Mouse (Mus musculus) lung, embryonic 16.5 days (tissue): Measurements from ENCODE around the gene Samd4b. TPM values are rescaled to one million over a fixed set of nuclear protein-coding genes. Genes with fewer than 3 reads are reported as not detected.

ENCODE experiments used
- ATAC-seq: fragments of 200-750 bp; cut with Nextera tagmentation; 2 replicates; pipeline ENCODE4 v1.8.0; 2017; ENCODE audit warnings: low read depth, mild to moderate bottlenecking, moderate library complexity
- H3K27ac ChIP-seq: fragments of 300-500 bp; sonication (generic); 2 replicates; pipeline ENCODE4 v1.5.1; 2014; ENCODE audit warnings: mild to moderate bottlenecking, control low read depth, low read length
- H3K27me3 ChIP-seq: fragments of 300-500 bp; sonication (generic); 2 replicates; pipeline ENCODE4 v1.6.1; 2014; ENCODE audit warnings: low read depth, low read length, mixed read lengths; ENCODE audit not compliant: control insufficient read depth, insufficient read depth
- H3K36me3 ChIP-seq: fragments of 300-500 bp; sonication (generic); 2 replicates; pipeline ENCODE4 v1.6.1; 2014; ENCODE audit warnings: low read length; ENCODE audit not compliant: control insufficient read depth, insufficient read depth
- H3K4me1 ChIP-seq: fragments of 300-500 bp; sonication (generic); replicated peaks from 2 replicates; pipeline ENCODE4 v1.6.1; 2014; ENCODE audit warnings: low read length, mixed read lengths; ENCODE audit not compliant: control insufficient read depth, insufficient read depth
- H3K4me2 ChIP-seq: fragments of 300-500 bp; sonication (generic); 2 replicates; pipeline ENCODE4 v1.6.1; 2014; ENCODE audit warnings: low read depth, low read length, control low read depth
- H3K4me3 ChIP-seq: fragments of 300-500 bp; sonication (generic); 2 replicates; pipeline ENCODE4 v1.5.1; 2014; ENCODE audit warnings: mild to moderate bottlenecking, low read length, control low read depth
- H3K9ac ChIP-seq: fragments of 300-500 bp; sonication (generic); 2 replicates; pipeline ENCODE4 v1.6.1; 2014; ENCODE audit warnings: low read length, control low read depth
- H3K9me3 ChIP-seq: fragments of 300-500 bp; sonication (generic); 2 replicates; pipeline ENCODE4 v1.6.1; 2016; ENCODE audit warnings: low read length; ENCODE audit not compliant: control insufficient read depth
- WGBS: fragments of 180-500 bp; shearing (Covaris S2); extraction: QIAGEN DNeasy Blood & Tissue Kit; methylation state at CpG from one replicate; pipeline ENCODE4 v1.1.7; 2014; 5-methylcytosine and 5-hydroxymethylcytosine counted together
- polyA plus RNA-seq: library from polyadenylated mRNA; unstranded; fragments of >200 nt; fragmentation: Nextera tagmentation; extraction: Ambion mirVana; gene quantifications from 2 replicates; pipeline ENCODE4 v1.2.1, GENCODE M21; 2015

Gene Samd4b
- polyA plus RNA-seq, 1 experiment from 2014 or later, result 15.1 TPM

- peak overlapping the region; percentile 66 for H3K4me2 ChIP-seq
- H3K27me3 ChIP-seq, result no peaks in the 10 kb centered on the region
- H3K4me1 ChIP-seq, result peaks cover 33% of the 10 kb centered on the region
- ATAC-seq, result peak; percentile 1
- WGBS, result 0% methylated on average over 9 of the region's 9 CpGs
- H3K9me3 ChIP-seq, result no peaks in the 10 kb centered on the region
- H3K4me3 ChIP-seq, result peak overlapping the region; percentile 81
- H3K27ac ChIP-seq, result peak overlapping the region; percentile 96
- H3K9ac ChIP-seq, result peak overlapping the region; percentile 61
- peaks cover 10% of the 10 kb centered on the region for H3K36me3 ChIP-seq
These were observed 224.8 kb downstream of the Samd4b start for GRCm38 (mm10) chr7:28373131-28373581.

GRCm38 (mm10) chr7:28372251-28373108 is 225.5 kb downstream of the Samd4b start, which contains the start of gene Plekhg2:
Plekhg2 (minus strand) TSS chr7:28372599.
- Histone ChIP-seq H3K27ac (peak within 1 kb of the TSS; percentile 96), H3K4me2 (peak within 1 kb of the TSS; percentile 91), H3K27me3 (no peaks in the 10 kb centered on the region), H3K36me3 (peaks cover 15% of the 10 kb centered on the region), H3K9me3 (no peaks in the 10 kb centered on the region), H3K4me1 (peaks cover 27% of the 10 kb centered on the region), H3K9ac (peak within 1 kb of the TSS; percentile 91), H3K4me3 (peak within 1 kb of the TSS; percentile 81)
- under 1% methylated on average over 66 of the region's 66 CpGs for WGBS
- ATAC-seq, result peak; percentile 87

- peak overlapping the region; percentile 81 for H3K4me3 ChIP-seq
- peak; percentile 8 for ATAC-seq
- peak overlapping the region; percentile 91 for H3K9ac ChIP-seq
- H3K36me3 ChIP-seq, result peaks cover 24% of the 10 kb centered on the region
- H3K27ac ChIP-seq, result peak overlapping the region; percentile 96
- no peaks in the 10 kb centered on the region for H3K27me3 ChIP-seq
- WGBS, result under 1% methylated on average over 38 of the region's 43 CpGs
- H3K9me3 ChIP-seq, result no peaks in the 10 kb centered on the region
- peak overlapping the region; percentile 91 for H3K4me2 ChIP-seq
- peaks cover 19% of the 10 kb centered on the region for H3K4me1 ChIP-seq
These were observed 226.4 kb downstream of the Samd4b start for GRCm38 (mm10) chr7:28371514-28371989.

- 3% methylated on average over 11 of the region's 11 CpGs for WGBS
These were observed 226.9 kb downstream of the Samd4b start for GRCm38 (mm10) chr7:28370977-28371513.

GRCm38 (mm10) chr7:28370051-28370450 is 227.9 kb downstream of the Samd4b start:
- Histone ChIP-seq H3K9me3 (no peaks in the 10 kb centered on the region), H3K9ac (peak overlapping the region; percentile 91; the same call in 1 of the 2 replicates), H3K27me3 (no peaks in the 10 kb centered on the region), H3K4me2 (peak overlapping the region; percentile 91), H3K27ac (no peak overlapping the region), H3K4me1 (peaks cover 18% of the 10 kb centered on the region), H3K36me3 (peaks cover 32% of the 10 kb centered on the region), H3K4me3 (peak overlapping the region; percentile 81)
- 88% methylated on average over 14 of the region's 14 CpGs for WGBS
- no peak for ATAC-seq

More at GRCm38 (mm10) chr7:28370977-28371513, 226.9 kb downstream of the Samd4b start:
- Histone ChIP-seq H3K9me3 (no peaks in the 10 kb centered on the region), H3K4me2 (peak overlapping the region; percentile 91), H3K4me3 (peak overlapping the region; percentile 81), H3K27ac (peak overlapping the region; percentile 96), H3K36me3 (peaks cover 26% of the 10 kb centered on the region), H3K4me1 (peaks cover 18% of the 10 kb centered on the region), H3K9ac (peak overlapping the region; percentile 91), H3K27me3 (no peaks in the 10 kb centered on the region)
- no peak for ATAC-seq

GRCm38 (mm10) chr7:28368276-28368920 is 229.5 kb downstream of the Samd4b start:
- Histone ChIP-seq H3K4me1 (peaks cover 16% of the 10 kb centered on the region), H3K27ac (no peak overlapping the region), H3K4me3 (no peak overlapping the region), H3K27me3 (no peaks in the 10 kb centered on the region), H3K9ac (peak overlapping the region; percentile 24; the same call in 1 of the 2 replicates), H3K36me3 (peaks cover 46% of the 10 kb centered on the region), H3K4me2 (no peak overlapping the region), H3K9me3 (no peaks in the 10 kb centered on the region)
- no peak for ATAC-seq
- WGBS, result 91% methylated on average over 16 of the region's 16 CpGs

GRCm38 (mm10) chr7:28367663-28368275 is 230.2 kb downstream of the Samd4b start:
- H3K4me1 ChIP-seq, result peaks cover 16% of the 10 kb centered on the region
- no peak overlapping the region for H3K4me2 ChIP-seq
- H3K9me3 ChIP-seq, result no peaks in the 10 kb centered on the region
- H3K36me3 ChIP-seq, result peaks cover 49% of the 10 kb centered on the region
- no peak overlapping the region for H3K4me3 ChIP-seq
- 90% methylated on average over 16 of the region's 16 CpGs for WGBS
- H3K27ac ChIP-seq, result no peak overlapping the region
- H3K9ac ChIP-seq, result peak overlapping the region; percentile 24; the same call in 1 of the 2 replicates
- H3K27me3 ChIP-seq, result no peaks in the 10 kb centered on the region
- no peak for ATAC-seq

GRCm38 (mm10) chr7:28362441-28363060 is 235.4 kb downstream of the Samd4b start:
- 80% methylated on average over 16 of the region's 16 CpGs for WGBS
- Histone ChIP-seq H3K27ac (no peak overlapping the region), H3K9ac (no peak overlapping the region)

More at GRCm38 (mm10) chr7:28362441-28363060, 235.4 kb downstream of the Samd4b start:
- peaks cover 70% of the 10 kb centered on the region for H3K36me3 ChIP-seq
- ATAC-seq, result no peak
- no peak overlapping the region for H3K4me3 ChIP-seq
- no peaks in the 10 kb centered on the region for H3K9me3 ChIP-seq
- peaks cover 15% of the 10 kb centered on the region for H3K4me1 ChIP-seq
- H3K27me3 ChIP-seq, result no peaks in the 10 kb centered on the region
- no peak overlapping the region for H3K4me2 ChIP-seq
